Mouse (Mus musculus) adipocyte (in vitro differentiated cells): ENCODE results near the gene Hoxb3.

Experiments
- DNase-seq: peaks from one replicate; pipeline ENCODE4 v3.0.0-alpha.2; 2016; ENCODE audit warnings: low spot score

The Hoxb3 gene

GRCm38 (mm10) chr11:96338957-96339855, 16.1 kb downstream of the Hoxb3 start:
- DNase-seq: no peak

GRCm38 (mm10) chr11:96340698-96341365, 17.7 kb downstream of the Hoxb3 start:
- peak; percentile 40 for DNase-seq

GRCm38 (mm10) chr11:96341701-96342575, 18.8 kb downstream of the Hoxb3 start:
- peak; percentile 57 for DNase-seq

- no peak for DNase-seq
Measured at GRCm38 (mm10) chr11:96342576-96342930, 19.4 kb downstream of the Hoxb3 start.

GRCm38 (mm10) chr11:96343206-96343745, 20.1 kb downstream of the Hoxb3 start:
- no peak for DNase-seq

GRCm38 (mm10) chr11:96344061-96344877, 21.1 kb downstream of the Hoxb3 start:
- DNase-seq: no peak

GRCm38 (mm10) chr11:96344878-96345159, 21.7 kb downstream of the Hoxb3 start:
- DNase-seq: no peak

GRCm38 (mm10) chr11:96345220-96345892, 22.2 kb downstream of the Hoxb3 start:
- DNase-seq: no peak

- no peak for DNase-seq
Measured at GRCm38 (mm10) chr11:96345893-96346806, 23.0 kb downstream of the Hoxb3 start.

GRCm38 (mm10) chr11:96346916-96347520, 23.9 kb downstream of the Hoxb3 start:
- DNase-seq: no peak

GRCm38 (mm10) chr11:96347717-96348116, 24.6 kb downstream of the Hoxb3 start:
- no peak for DNase-seq

- no peak for DNase-seq
Measured at GRCm38 (mm10) chr11:96348141-96348928, 25.2 kb downstream of the Hoxb3 start.

GRCm38 (mm10) chr11:96348988-96349387, 25.9 kb downstream of the Hoxb3 start:
- DNase-seq: no peak

- DNase-seq: peak; percentile 62
Measured at GRCm38 (mm10) chr11:96349491-96350340, 26.6 kb downstream of the Hoxb3 start.

GRCm38 (mm10) chr11:96350341-96350624, 27.2 kb downstream of the Hoxb3 start, which contains the start of gene Hoxb2:
Gene Hoxb2, plus strand, starts transcription at chr11:96350525.
- no peak for DNase-seq

- peak; percentile 14 for DNase-seq
Measured at GRCm38 (mm10) chr11:96350791-96351190, 27.7 kb downstream of the Hoxb3 start.

- DNase-seq: peak; percentile 66
Measured at GRCm38 (mm10) chr11:96351312-96351711, 28.2 kb downstream of the Hoxb3 start.

GRCm38 (mm10) chr11:96351831-96352230, 28.7 kb downstream of the Hoxb3 start:
- DNase-seq: peak; percentile 68
